Mouse (Mus musculus): ENCODE data around the gene Arsg.

Arsg gene

DNA sequence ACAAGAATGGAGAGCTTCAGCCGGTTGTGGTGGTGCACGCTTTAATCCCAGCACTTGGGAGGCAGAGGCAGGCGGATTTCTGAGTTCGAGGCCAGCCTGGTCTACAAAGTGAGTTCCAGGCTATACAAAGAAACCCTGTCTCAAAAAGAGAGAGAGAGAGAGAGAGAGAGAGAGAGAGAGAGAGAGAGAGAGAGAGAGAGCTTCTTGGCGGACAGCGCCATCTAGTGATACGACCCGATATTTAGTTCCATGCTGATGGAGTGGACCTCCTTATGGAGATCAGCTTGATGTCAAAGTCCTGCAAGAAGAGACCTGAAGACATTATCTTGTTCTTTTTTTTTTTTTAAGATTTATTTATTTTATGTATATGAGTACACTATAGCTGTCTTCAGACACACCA, 145.9 kb downstream of the Arsg start:
- DNase-seq (ENCODE audit: low read depth, low spot score) = peak; percentile 75

DNA sequence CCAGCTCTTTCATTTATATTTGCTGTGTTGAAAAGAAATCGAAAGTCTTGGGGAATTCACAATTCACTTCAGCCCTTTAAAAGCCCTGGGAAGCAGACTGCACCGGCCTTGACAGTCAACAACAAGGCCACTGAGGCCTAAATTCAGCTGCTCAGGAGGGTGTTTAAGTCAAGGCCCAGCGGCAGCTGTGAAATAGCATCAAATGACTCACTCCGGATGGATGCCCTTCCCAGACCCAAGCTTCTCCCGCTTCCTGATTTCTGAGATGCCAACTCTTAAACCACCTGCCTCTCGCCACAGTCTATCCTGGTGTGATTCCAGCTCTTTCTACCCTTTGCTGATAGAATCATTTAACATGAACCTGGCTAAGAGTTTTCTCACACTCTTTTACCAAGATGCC, 147.2 kb downstream of the Arsg start:
- DNase-seq (ENCODE audit: low read depth, low spot score) = no peak

DNA sequence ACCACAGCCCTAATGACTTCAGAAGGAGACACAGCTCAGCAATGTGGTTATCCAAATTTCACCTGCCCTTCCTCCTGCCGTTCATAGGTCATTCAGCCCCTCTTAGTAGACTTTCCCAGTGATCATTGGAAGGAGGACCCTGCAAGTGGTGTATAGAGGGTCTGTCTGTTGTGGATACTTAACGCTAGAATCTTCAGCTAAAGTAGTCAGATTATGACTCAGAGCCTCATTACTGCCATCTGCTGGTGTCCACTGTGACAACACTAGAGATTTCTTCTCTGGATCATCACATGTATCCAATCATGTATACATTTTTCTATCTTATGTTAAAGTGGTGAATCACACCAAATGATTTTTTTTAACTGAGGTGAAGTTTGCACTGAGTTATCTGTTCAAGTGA, 148.0 kb downstream of the Arsg start:
- peak; percentile 59 for DNase-seq (ENCODE audit: low read depth, low spot score)

DNA sequence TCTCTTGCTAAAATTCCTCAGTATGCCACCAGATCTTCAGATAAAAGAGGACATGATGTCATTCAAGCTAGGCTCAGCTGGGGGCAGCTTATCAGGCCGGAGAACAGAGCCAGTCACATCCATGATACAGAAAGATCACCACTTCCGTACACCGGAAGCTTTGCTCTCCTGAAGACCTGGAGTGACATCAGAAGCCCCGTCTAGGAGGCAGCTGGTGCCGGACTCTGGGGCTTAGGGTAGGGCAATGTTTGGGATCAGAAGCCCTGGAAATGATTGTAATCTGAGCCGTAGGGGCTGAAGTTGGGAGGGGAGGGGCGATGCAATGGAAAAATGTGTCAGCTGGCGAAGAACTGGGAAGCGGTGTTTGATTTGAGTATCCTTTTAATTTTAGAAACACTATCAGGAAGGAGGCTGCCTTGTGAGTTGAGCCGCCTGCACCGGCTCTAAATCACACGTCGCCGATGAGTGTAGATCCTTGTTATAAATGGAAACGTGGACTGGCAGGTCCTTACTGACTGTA, 149.4 kb downstream of the Arsg start:
- DNase-seq (ENCODE audit: low read depth, low spot score) = no peak

Measured in c-Kit-negative CD71-positive TER-119-positive erythroid progenitor cells, embryonic 14.5 days (primary cell).